Mouse (Mus musculus): ENCODE data around the gene Metrn.

DNA sequence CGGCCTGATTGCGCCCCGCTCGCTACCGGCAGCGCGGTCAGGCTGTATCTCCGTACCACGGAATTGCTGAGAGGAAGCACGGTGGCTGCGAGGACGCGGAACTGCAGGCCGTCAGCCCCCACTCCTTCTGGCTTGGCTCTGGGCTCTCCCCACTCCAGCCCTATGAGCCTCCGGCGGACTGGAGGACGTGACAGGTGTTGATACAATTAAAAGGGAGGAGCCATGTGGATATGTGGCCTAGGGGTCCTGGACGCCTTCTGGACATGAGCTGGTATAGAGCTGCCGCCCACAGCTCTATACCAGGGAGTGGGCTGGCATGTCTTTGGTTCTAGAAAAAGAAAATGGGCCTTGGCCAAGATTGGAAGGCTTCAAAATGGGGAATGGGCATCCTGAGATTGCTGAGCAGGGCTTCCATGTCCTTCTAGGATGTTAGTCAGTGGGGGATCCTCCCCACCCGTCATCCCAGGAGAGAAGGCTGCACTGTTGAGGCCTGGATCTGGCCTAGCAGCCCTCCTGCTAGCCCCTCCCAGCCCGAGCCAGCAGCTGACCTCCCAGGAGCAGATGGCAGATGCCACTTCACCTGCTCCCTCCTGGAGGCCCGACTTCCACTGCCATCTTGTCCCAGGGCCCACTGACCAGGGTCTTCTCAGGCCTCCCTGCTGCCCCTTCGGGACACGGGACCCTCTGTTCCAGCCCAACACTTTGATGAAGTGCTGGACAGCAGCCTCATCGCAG is 12.8 kb upstream of the Metrn start:
- TF ChIP-seq CTCF (IDR thresholded peaks at IDR 0.05; ENCODE audit: borderline replicate concordance, insufficient read depth, low read length) = no peak
- no peak for TF ChIP-seq POLR2A (IDR thresholded peaks at IDR 0.05; ENCODE audit: low read depth, low read length)

Measured in embryonic fibroblast, embryonic 13.5 days (primary cell).